Mouse (Mus musculus): ENCODE measurements at regions not wholly inside any gene's neighbourhood (a gene's known extent, or its start where the extent isn't known, plus 50 kb on each side); places are given as distances from the start of the nearest gene placed in this dataset.

GRCm38 (mm10) chr14:76614682-76615081 is 58.0 kb upstream of the Serp2 start:
- Histone ChIP-seq H3K27ac (no peak overlapping the region), H3K4me3 (no peak overlapping the region), H3K9ac (no peak overlapping the region), H3K4me2 (no peak overlapping the region), H3K36me3 (no peaks in the 10 kb centered on the region), H3K9me3 (replicated peaks) (no peaks in the 10 kb centered on the region), H3K4me1 (peaks cover 27% of the 10 kb centered on the region), H3K27me3 (replicated peaks) (no peaks in the 10 kb centered on the region; the same call in 1 of the 2 replicates)
- no peak for ATAC-seq
- WGBS (ENCODE audit: insufficient replicate concordance): 67% methylated on average over 5 of the region's 5 CpGs

DNA sequence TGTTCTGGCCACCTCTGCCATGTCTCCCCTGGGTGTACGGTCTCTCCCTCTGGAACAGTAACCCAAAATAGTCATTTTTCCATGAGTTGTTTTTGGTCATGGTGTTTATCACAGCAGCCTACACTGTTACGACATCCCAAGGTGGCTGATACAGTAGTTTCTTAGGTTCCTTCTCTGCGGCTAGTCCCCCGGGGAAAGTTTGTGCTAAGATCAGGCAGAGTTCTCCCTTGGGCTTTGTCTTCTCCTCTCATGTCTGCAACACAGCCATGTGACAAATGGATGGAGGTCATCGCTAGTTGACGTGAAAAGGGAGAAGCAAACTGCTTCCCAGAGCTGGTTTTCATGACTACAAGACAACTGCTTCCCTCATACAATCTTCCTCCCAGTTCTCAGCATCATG is 56.9 kb upstream of the Serp2 start:
- Histone ChIP-seq H3K36me3 (no peaks in the 10 kb centered on the region), H3K27me3 (replicated peaks) (no peaks in the 10 kb centered on the region; the same call in 1 of the 2 replicates), H3K4me3 (no peak overlapping the region), H3K9ac (no peak overlapping the region), H3K27ac (no peak overlapping the region), H3K4me1 (peaks cover 27% of the 10 kb centered on the region), H3K4me2 (no peak overlapping the region), H3K9me3 (replicated peaks) (no peaks in the 10 kb centered on the region)
- WGBS (ENCODE audit: insufficient replicate concordance): 68% methylated on average over 6 of the region's 6 CpGs
- ATAC-seq: no peak

GRCm38 (mm10) chr14:76610429-76611378 is 54.0 kb upstream of the Serp2 start:
- Histone ChIP-seq H3K27ac (no peak overlapping the region), H3K27me3 (replicated peaks) (no peaks in the 10 kb centered on the region; the same call in 1 of the 2 replicates), H3K4me2 (no peak overlapping the region), H3K36me3 (no peaks in the 10 kb centered on the region), H3K4me1 (peaks cover 20% of the 10 kb centered on the region), H3K9me3 (replicated peaks) (no peaks in the 10 kb centered on the region), H3K9ac (no peak overlapping the region), H3K4me3 (no peak overlapping the region)
- whole genome bisulfite sequencing (ENCODE audit: insufficient replicate concordance): 30% methylated on average over 11 of the region's 11 CpGs
- ATAC-seq: no peak

Measured in liver, embryonic 12.5 days (tissue).